Mouse (Mus musculus): ENCODE data around the gene Otulinl. TPM values are rescaled to one million over a fixed set of nuclear protein-coding genes. Genes with fewer than 3 reads are reported as not detected.
A peak's percentile ranks its signal among the peaks of the same experiment; 100 is the strongest.

Otulinl gene
- total and polyA plus RNA-seq, 2 experiments from 2014 or later = 6.2 to 13.0 TPM

- Histone ChIP-seq H3K4me3 (ENCODE audit: low read depth, low read length) (peak overlapping the region; percentile 94), H3K9ac (replicated peaks; ENCODE audit: low read length, poor library complexity, severe bottlenecking) (peak overlapping the region; percentile 74), H3K27ac (ENCODE audit: low read depth, low read length) (peak overlapping the region; percentile 59; the same call in 1 of the 2 replicates), H3K4me1 (ENCODE audit: insufficient read depth, low read length) (peaks cover 15% of the 10 kb centered on the region; the same call in 1 of the 2 replicates), H3K27me3 (ENCODE audit: insufficient read depth, low read length) (no peaks in the 10 kb centered on the region), H3K4me2 (ENCODE audit: low read depth, low read length, poor library complexity, severe bottlenecking) (peak overlapping the region; percentile 89), H3K36me3 (ENCODE audit: insufficient read depth, low read length) (0 out of 2 replicates have a peak, but pooled peaks cover 5% of the 10 kb centered on the region), H3K9me3 (ENCODE audit: low read length) (no peaks in the 10 kb centered on the region)
- no peak for TF ChIP-seq CTCF (IDR thresholded peaks at IDR 0.05)
- 2% methylated on average over 49 of the region's 53 CpGs for WGBS
- DNase-seq (ENCODE audit: low spot score) (no peak), ATAC-seq (ENCODE audit: low FRiP score) (peak; percentile 78)
Observed at GRCm38 (mm10) chr15:27629800-27630600, 51.4 kb downstream of the Otulinl start.

GRCm38 (mm10) chr15:27629046-27629445 lies 52.3 kb downstream of the Otulinl start:
- WGBS = 85% methylated on average over 4 of the region's 4 CpGs
- ATAC-seq (ENCODE audit: low FRiP score) (no peak), DNase-seq (ENCODE audit: low spot score) (no peak)
- Histone ChIP-seq H3K4me1 (ENCODE audit: insufficient read depth, low read length) (peaks cover 15% of the 10 kb centered on the region; the same call in 1 of the 2 replicates), H3K27me3 (ENCODE audit: insufficient read depth, low read length) (no peaks in the 10 kb centered on the region), H3K27ac (ENCODE audit: low read depth, low read length) (no peak overlapping the region), H3K4me3 (ENCODE audit: low read depth, low read length) (peak overlapping the region; percentile 94; the same call in 1 of the 2 replicates), H3K4me2 (ENCODE audit: low read depth, low read length, poor library complexity, severe bottlenecking) (peak overlapping the region; percentile 89; the same call in 1 of the 2 replicates), H3K9ac (replicated peaks; ENCODE audit: low read length, poor library complexity, severe bottlenecking) (no peak overlapping the region), H3K9me3 (ENCODE audit: low read length) (no peaks in the 10 kb centered on the region), H3K36me3 (ENCODE audit: insufficient read depth, low read length) (0 out of 2 replicates have a peak, but pooled peaks cover 5% of the 10 kb centered on the region)
- no peak for TF ChIP-seq CTCF (IDR thresholded peaks at IDR 0.05)

DNA sequence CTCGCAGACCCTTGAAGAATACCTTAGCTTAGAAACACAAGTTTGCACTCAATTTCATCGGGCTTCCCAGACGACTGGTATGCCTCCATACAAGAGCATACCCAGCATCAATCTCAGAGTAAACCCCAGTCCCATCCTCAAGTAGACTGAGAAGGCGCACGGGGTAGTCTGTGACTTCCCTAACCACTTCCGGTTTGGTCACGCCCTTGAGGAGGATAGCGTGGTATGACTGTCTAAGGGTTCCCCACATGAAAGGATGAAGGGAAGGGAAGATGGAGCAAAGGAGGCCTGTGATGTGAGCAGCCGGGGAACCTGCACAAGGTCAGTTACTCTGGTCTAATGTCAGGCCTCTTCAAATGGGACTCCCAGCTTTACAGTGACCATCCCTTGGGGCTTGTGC lies 53.6 kb downstream of the Otulinl start:
- Histone ChIP-seq H3K4me1 (ENCODE audit: insufficient read depth, low read length) (peaks cover 15% of the 10 kb centered on the region; the same call in 1 of the 2 replicates), H3K4me3 (ENCODE audit: low read depth, low read length) (no peak overlapping the region), H3K4me2 (ENCODE audit: low read depth, low read length, poor library complexity, severe bottlenecking) (no peak overlapping the region), H3K9me3 (ENCODE audit: low read length) (no peaks in the 10 kb centered on the region), H3K27me3 (ENCODE audit: insufficient read depth, low read length) (no peaks in the 10 kb centered on the region), H3K9ac (replicated peaks; ENCODE audit: low read length, poor library complexity, severe bottlenecking) (no peak overlapping the region), H3K27ac (ENCODE audit: low read depth, low read length) (no peak overlapping the region), H3K36me3 (ENCODE audit: insufficient read depth, low read length) (peaks cover 9% of the 10 kb centered on the region)
- WGBS = 97% methylated on average over 9 of the region's 9 CpGs
- TF ChIP-seq CTCF (IDR thresholded peaks at IDR 0.05) = no peak
- no peak for ATAC-seq (ENCODE audit: low FRiP score)
- DNase-seq (ENCODE audit: low spot score) = no peak

GRCm38 (mm10) chr15:27626314-27626713 lies 55.1 kb downstream of the Otulinl start:
- no peak for ATAC-seq (ENCODE audit: low FRiP score)
- Histone ChIP-seq H3K36me3 (ENCODE audit: insufficient read depth, low read length) (peaks cover 13% of the 10 kb centered on the region), H3K4me1 (ENCODE audit: insufficient read depth, low read length) (peaks cover 14% of the 10 kb centered on the region; the same call in 1 of the 2 replicates), H3K27me3 (ENCODE audit: insufficient read depth, low read length) (no peaks in the 10 kb centered on the region), H3K27ac (ENCODE audit: low read depth, low read length) (no peak overlapping the region), H3K9ac (replicated peaks; ENCODE audit: low read length, poor library complexity, severe bottlenecking) (no peak overlapping the region), H3K9me3 (ENCODE audit: low read length) (no peaks in the 10 kb centered on the region), H3K4me2 (ENCODE audit: low read depth, low read length, poor library complexity, severe bottlenecking) (no peak overlapping the region), H3K4me3 (ENCODE audit: low read depth, low read length) (no peak overlapping the region)
- no peak for TF ChIP-seq CTCF (IDR thresholded peaks at IDR 0.05)
- WGBS = 94% methylated on average over 1 of the region's 1 CpGs
- DNase-seq (ENCODE audit: low spot score) = no peak

- Histone ChIP-seq H3K4me1 (ENCODE audit: insufficient read depth, low read length) (peaks cover 11% of the 10 kb centered on the region; the same call in 1 of the 2 replicates), H3K36me3 (ENCODE audit: insufficient read depth, low read length) (peaks cover 13% of the 10 kb centered on the region), H3K9ac (replicated peaks; ENCODE audit: low read length, poor library complexity, severe bottlenecking) (no peak overlapping the region), H3K9me3 (ENCODE audit: low read length) (no peaks in the 10 kb centered on the region), H3K27me3 (ENCODE audit: insufficient read depth, low read length) (no peaks in the 10 kb centered on the region), H3K4me2 (ENCODE audit: low read depth, low read length, poor library complexity, severe bottlenecking) (no peak overlapping the region), H3K4me3 (ENCODE audit: low read depth, low read length) (no peak overlapping the region), H3K27ac (ENCODE audit: low read depth, low read length) (no peak overlapping the region)
- TF ChIP-seq CTCF (IDR thresholded peaks at IDR 0.05) = no peak
- ATAC-seq (ENCODE audit: low FRiP score) (no peak), DNase-seq (ENCODE audit: low spot score) (no peak)
- 88% methylated on average over 10 of the region's 10 CpGs for WGBS
Observed at GRCm38 (mm10) chr15:27625890-27626255, 55.5 kb downstream of the Otulinl start.

Data from midbrain, postnatal 0 days (tissue).